Mouse (Mus musculus) kidney, adult 2 months (tissue): Measurements from ENCODE around the gene Rptor.

ENCODE experiments used
- CTCF ChIP-seq: fragments of 200-500 bp; conservative IDR thresholded peaks from 2 replicates; pipeline ENCODE4 v1.5.1; 2011; ENCODE audit warnings: low read depth, mild to moderate bottlenecking, control low read depth, low read length, moderate library complexity, mixed read lengths; ENCODE audit not compliant: insufficient read depth, insufficient read length
- POLR2A ChIP-seq: fragments of 200-500 bp; IDR thresholded peaks from one replicate; pipeline ENCODE4 v1.6.1; 2011; ENCODE audit warnings: low read depth, low read length, control low read depth

- no peak for TF ChIP-seq POLR2A
- TF ChIP-seq CTCF: no peak
Observed at GRCm38 (mm10) chr11:119928023-119928681, 325.4 kb downstream of the Rptor start.
